Mouse (Mus musculus): ENCODE results near the gene Pde1c. TPM values are rescaled to one million over a fixed set of nuclear protein-coding genes. Genes with fewer than 3 reads are reported as not detected.

The Pde1c gene
- polyA plus RNA-seq, 1 experiment: not detected

GRCm38 (mm10) chr6:56361348-56362127 is 207.4 kb downstream of the Pde1c start:
- H3K4me3 ChIP-seq (ENCODE audit: insufficient read depth, low read depth, low read length): peak overlapping the region; percentile 38
- 4% methylated on average over 19 of the region's 19 CpGs for WGBS
- H3K4me1 ChIP-seq (ENCODE audit: control insufficient read depth, insufficient read depth, low read length): peaks cover 9% of the 10 kb centered on the region
- H3K27ac ChIP-seq (ENCODE audit: insufficient read depth, low read depth, low read length): no peak overlapping the region
- TF ChIP-seq POLR2A (IDR thresholded peaks at IDR 0.05; ENCODE audit: insufficient read depth, low read depth, low read length): no peak
- TF ChIP-seq CTCF (IDR thresholded peaks at IDR 0.05; ENCODE audit: insufficient read depth, low read depth, low read length): no peak

- H3K4me3 ChIP-seq (ENCODE audit: insufficient read depth, low read depth, low read length): no peak overlapping the region
- WGBS: 75% methylated on average over 6 of the region's 6 CpGs
- H3K27ac ChIP-seq (ENCODE audit: insufficient read depth, low read depth, low read length): no peak overlapping the region
Measured at GRCm38 (mm10) chr6:56360086-56360485, 208.8 kb downstream of the Pde1c start.

GRCm38 (mm10) chr6:56359126-56359525 is 209.8 kb downstream of the Pde1c start:
- WGBS: 76% methylated on average over 3 of the region's 3 CpGs
- H3K4me3 ChIP-seq (ENCODE audit: insufficient read depth, low read depth, low read length): no peak overlapping the region
- TF ChIP-seq POLR2A (IDR thresholded peaks at IDR 0.05; ENCODE audit: insufficient read depth, low read depth, low read length): no peak
- TF ChIP-seq CTCF (IDR thresholded peaks at IDR 0.05; ENCODE audit: insufficient read depth, low read depth, low read length): no peak

More at GRCm38 (mm10) chr6:56360086-56360485, 208.8 kb downstream of the Pde1c start:
- peaks cover 9% of the 10 kb centered on the region for H3K4me1 ChIP-seq (ENCODE audit: control insufficient read depth, insufficient read depth, low read length)
- TF ChIP-seq CTCF (IDR thresholded peaks at IDR 0.05; ENCODE audit: insufficient read depth, low read depth, low read length) (no peak), POLR2A (IDR thresholded peaks at IDR 0.05; ENCODE audit: insufficient read depth, low read depth, low read length) (no peak)

GRCm38 (mm10) chr6:56347207-56347606 is 221.7 kb downstream of the Pde1c start:
- TF ChIP-seq CTCF (IDR thresholded peaks at IDR 0.05; ENCODE audit: insufficient read depth, low read depth, low read length): no peak
- TF ChIP-seq POLR2A (IDR thresholded peaks at IDR 0.05; ENCODE audit: insufficient read depth, low read depth, low read length): no peak
- H3K4me3 ChIP-seq (ENCODE audit: insufficient read depth, low read depth, low read length): no peak overlapping the region
- no peaks in the 10 kb centered on the region; the same call in 1 of the 2 replicates for H3K4me1 ChIP-seq (ENCODE audit: control insufficient read depth, insufficient read depth, low read length)
- H3K27ac ChIP-seq (ENCODE audit: insufficient read depth, low read depth, low read length): no peak overlapping the region
- WGBS: 85% methylated on average over 3 of the region's 3 CpGs

More at GRCm38 (mm10) chr6:56359126-56359525, 209.8 kb downstream of the Pde1c start:
- no peak overlapping the region for H3K27ac ChIP-seq (ENCODE audit: insufficient read depth, low read depth, low read length)
- peaks cover 9% of the 10 kb centered on the region for H3K4me1 ChIP-seq (ENCODE audit: control insufficient read depth, insufficient read depth, low read length)

- 78% methylated on average over 4 of the region's 4 CpGs for WGBS
- no peak overlapping the region for H3K4me3 ChIP-seq (ENCODE audit: insufficient read depth, low read depth, low read length)
- TF ChIP-seq POLR2A (IDR thresholded peaks at IDR 0.05; ENCODE audit: insufficient read depth, low read depth, low read length): no peak
- no peak for TF ChIP-seq CTCF (IDR thresholded peaks at IDR 0.05; ENCODE audit: insufficient read depth, low read depth, low read length)
- no peaks in the 10 kb centered on the region; the same call in 1 of the 2 replicates for H3K4me1 ChIP-seq (ENCODE audit: control insufficient read depth, insufficient read depth, low read length)
- H3K27ac ChIP-seq (ENCODE audit: insufficient read depth, low read depth, low read length): no peak overlapping the region
Measured at GRCm38 (mm10) chr6:56345082-56345481, 223.8 kb downstream of the Pde1c start.

GRCm38 (mm10) chr6:56342005-56342404 is 226.9 kb downstream of the Pde1c start:
- no peaks in the 10 kb centered on the region for H3K4me1 ChIP-seq (ENCODE audit: control insufficient read depth, insufficient read depth, low read length)
- TF ChIP-seq CTCF (IDR thresholded peaks at IDR 0.05; ENCODE audit: insufficient read depth, low read depth, low read length) (no peak), POLR2A (IDR thresholded peaks at IDR 0.05; ENCODE audit: insufficient read depth, low read depth, low read length) (no peak)
- WGBS: 52% methylated on average over 1 of the region's 1 CpGs
- no peak overlapping the region for H3K4me3 ChIP-seq (ENCODE audit: insufficient read depth, low read depth, low read length)
- no peak overlapping the region for H3K27ac ChIP-seq (ENCODE audit: insufficient read depth, low read depth, low read length)

GRCm38 (mm10) chr6:56335811-56336446 is 233.0 kb downstream of the Pde1c start:
- TF ChIP-seq CTCF (IDR thresholded peaks at IDR 0.05; ENCODE audit: insufficient read depth, low read depth, low read length) (no peak), POLR2A (IDR thresholded peaks at IDR 0.05; ENCODE audit: insufficient read depth, low read depth, low read length) (no peak)
- 85% methylated on average over 3 of the region's 3 CpGs for WGBS
- H3K4me1 ChIP-seq (ENCODE audit: control insufficient read depth, insufficient read depth, low read length): no peaks in the 10 kb centered on the region
- H3K4me3 ChIP-seq (ENCODE audit: insufficient read depth, low read depth, low read length): no peak overlapping the region
- no peak overlapping the region for H3K27ac ChIP-seq (ENCODE audit: insufficient read depth, low read depth, low read length)

GRCm38 (mm10) chr6:56332149-56332548 is 236.8 kb downstream of the Pde1c start:
- Histone ChIP-seq H3K4me3 (ENCODE audit: insufficient read depth, low read depth, low read length) (no peak overlapping the region), H3K4me1 (ENCODE audit: control insufficient read depth, insufficient read depth, low read length) (no peaks in the 10 kb centered on the region), H3K27ac (ENCODE audit: insufficient read depth, low read depth, low read length) (no peak overlapping the region)
- TF ChIP-seq POLR2A (IDR thresholded peaks at IDR 0.05; ENCODE audit: insufficient read depth, low read depth, low read length) (no peak), CTCF (IDR thresholded peaks at IDR 0.05; ENCODE audit: insufficient read depth, low read depth, low read length) (no peak)
- 86% methylated on average over 4 of the region's 4 CpGs for WGBS

GRCm38 (mm10) chr6:56331432-56331831 is 237.5 kb downstream of the Pde1c start:
- H3K4me1 ChIP-seq (ENCODE audit: control insufficient read depth, insufficient read depth, low read length): no peaks in the 10 kb centered on the region
- H3K4me3 ChIP-seq (ENCODE audit: insufficient read depth, low read depth, low read length): no peak overlapping the region
- TF ChIP-seq POLR2A (IDR thresholded peaks at IDR 0.05; ENCODE audit: insufficient read depth, low read depth, low read length) (no peak), CTCF (IDR thresholded peaks at IDR 0.05; ENCODE audit: insufficient read depth, low read depth, low read length) (no peak)
- 89% methylated on average over 6 of the region's 6 CpGs for WGBS
- no peak overlapping the region for H3K27ac ChIP-seq (ENCODE audit: insufficient read depth, low read depth, low read length)
